Mouse (Mus musculus): Measurements from ENCODE around the gene Gna15. TPM values are rescaled to one million over a fixed set of nuclear protein-coding genes. Genes with fewer than 3 reads are reported as not detected.

The Gna15 gene
- polyA plus RNA-seq, 1 experiment from 2014 or later, result 1.1 TPM

Small RNA genes within 50 kb of the gene (microRNA-seq; reads per million reads assigned to microRNA genes)
- not detected for gene Gm25595

Other genes starting within 250 kb of the Gna15 start
- 5.3 and 6.4 TPM in 2 replicates for gene Tjp3, start 232.6 kb downstream of the Gna15 start, polyA plus RNA-seq (2015; fragmentation: Nextera tagmentation; extraction: Ambion mirVana)
- 128 and 144 TPM in 2 replicates for gene Pip5k1c, start 231.3 kb downstream of the Gna15 start, polyA plus RNA-seq (2015; fragmentation: Nextera tagmentation; extraction: Ambion mirVana)
- gene Cactin, start 203.1 kb downstream of the Gna15 start, polyA plus RNA-seq (2015; fragmentation: Nextera tagmentation; extraction: Ambion mirVana), result 26.3 and 30.6 TPM in 2 replicates
- gene Tbxa2r, start 195.5 kb downstream of the Gna15 start, polyA plus RNA-seq (2015; fragmentation: Nextera tagmentation; extraction: Ambion mirVana), result 5.4 and 6.3 TPM in 2 replicates
- not detected in 2 replicates for gene Gipc3, start 181.0 kb downstream of the Gna15 start, polyA plus RNA-seq (2015; fragmentation: Nextera tagmentation; extraction: Ambion mirVana)
- 31.7 TPM in 2 replicates for gene Hmg20b, start 173.7 kb downstream of the Gna15 start, polyA plus RNA-seq (2015; fragmentation: Nextera tagmentation; extraction: Ambion mirVana)
- gene Mfsd12, start 166.7 kb downstream of the Gna15 start, polyA plus RNA-seq (2015; fragmentation: Nextera tagmentation; extraction: Ambion mirVana), result 17.5 and 19.0 TPM in 2 replicates
- 0.49 and 1.1 TPM in 2 replicates for gene 4930404N11Rik, start 158.4 kb downstream of the Gna15 start, polyA plus RNA-seq (2015; fragmentation: Nextera tagmentation; extraction: Ambion mirVana)
- gene Fzr1, start 145.7 kb downstream of the Gna15 start, polyA plus RNA-seq (2015; fragmentation: Nextera tagmentation; extraction: Ambion mirVana), result 149 and 156 TPM in 2 replicates
- 99.8 and 108 TPM in 2 replicates for gene Dohh, start 139.8 kb downstream of the Gna15 start, polyA plus RNA-seq (2015; fragmentation: Nextera tagmentation; extraction: Ambion mirVana)
- gene Gm48551, start 139.8 kb downstream of the Gna15 start, polyA plus RNA-seq (2015; fragmentation: Nextera tagmentation; extraction: Ambion mirVana), result 7.9 and 9.4 TPM in 2 replicates
- 1.5 and 2.2 TPM in 2 replicates for gene Gm48552, start 135.2 kb downstream of the Gna15 start, polyA plus RNA-seq (2015; fragmentation: Nextera tagmentation; extraction: Ambion mirVana)
- gene Smim24, start 131.2 kb downstream of the Gna15 start, polyA plus RNA-seq (2015; fragmentation: Nextera tagmentation; extraction: Ambion mirVana), result 1.6 and 2.3 TPM in 2 replicates
- gene Nfic, start 68.6 kb downstream of the Gna15 start, polyA plus RNA-seq (2015; fragmentation: Nextera tagmentation; extraction: Ambion mirVana), result 24.5 and 34.5 TPM in 2 replicates
- 60.1 and 63.6 TPM in 2 replicates for gene Celf5, start 41.5 kb downstream of the Gna15 start, polyA plus RNA-seq (2015; fragmentation: Nextera tagmentation; extraction: Ambion mirVana)
- 68.9 and 82.7 TPM in 2 replicates for gene Ncln, start 27.8 kb downstream of the Gna15 start, polyA plus RNA-seq (2015; fragmentation: Nextera tagmentation; extraction: Ambion mirVana)
- gene S1pr4, start 24.1 kb downstream of the Gna15 start, polyA plus RNA-seq (2015; fragmentation: Nextera tagmentation; extraction: Ambion mirVana), result 0.65 and 0.79 TPM in 2 replicates
- gene Gna11, start 21.0 kb upstream of the Gna15 start, polyA plus RNA-seq (2015; fragmentation: Nextera tagmentation; extraction: Ambion mirVana), result 96.0 and 104 TPM in 2 replicates
- 457 and 712 TPM in 2 replicates for gene Aes, start 35.3 kb upstream of the Gna15 start, polyA plus RNA-seq (2015; fragmentation: Nextera tagmentation; extraction: Ambion mirVana)
- 40.9 and 50.2 TPM in 2 replicates for gene Tle2, start 50.3 kb upstream of the Gna15 start, polyA plus RNA-seq (2015; fragmentation: Nextera tagmentation; extraction: Ambion mirVana)
- 9.0 and 9.2 TPM in 2 replicates for gene Tle6, start 76.8 kb upstream of the Gna15 start, polyA plus RNA-seq (2015; fragmentation: Nextera tagmentation; extraction: Ambion mirVana)
- 1.6 and 2.3 TPM in 2 replicates for gene BC025920, start 82.0 kb upstream of the Gna15 start, polyA plus RNA-seq (2015; fragmentation: Nextera tagmentation; extraction: Ambion mirVana)
- gene Sirt6, start 103.6 kb upstream of the Gna15 start, polyA plus RNA-seq (2015; fragmentation: Nextera tagmentation; extraction: Ambion mirVana), result 35.8 and 46.0 TPM in 2 replicates
- 18.2 and 19.2 TPM in 2 replicates for gene Ankrd24, start 104.3 kb upstream of the Gna15 start, polyA plus RNA-seq (2015; fragmentation: Nextera tagmentation; extraction: Ambion mirVana)
- 6.2 and 6.6 TPM in 2 replicates for gene Gm10778, start 124.8 kb upstream of the Gna15 start, polyA plus RNA-seq (2015; fragmentation: Nextera tagmentation; extraction: Ambion mirVana)
- gene Zfp433, start 180.6 kb upstream of the Gna15 start, polyA plus RNA-seq (2015; fragmentation: Nextera tagmentation; extraction: Ambion mirVana), result 14.4 and 16.1 TPM in 2 replicates
- gene Gm3055, start 246.9 kb upstream of the Gna15 start, polyA plus RNA-seq (2015; fragmentation: Nextera tagmentation; extraction: Ambion mirVana), result 14.4 and 14.9 TPM in 2 replicates

Measured in hindbrain, embryonic 16.5 days (tissue).